Mouse (Mus musculus) forebrain, embryonic 12.5 days (tissue): ENCODE measurements around the gene Kcnh3. TPM values are rescaled to one million over a fixed set of nuclear protein-coding genes. Genes with fewer than 3 reads are reported as not detected.
"Not testable (repeated sequence)": the region's sequence is repeated elsewhere in the genome, so short reads cannot be mapped to it uniquely, and the experiment has no call there.

Experiments used
- ATAC-seq: fragments of 200-750 bp; cut with Nextera tagmentation; 2 replicates; pipeline ENCODE4 v1.8.0; 2017; ENCODE audit warnings: moderate TSS enrichment; ENCODE audit not compliant: low FRiP score
- H3K27ac ChIP-seq: fragments of 300-500 bp; sonication (generic); 2 replicates; pipeline ENCODE4 v1.5.1; 2016; ENCODE audit warnings: mild to moderate bottlenecking
- H3K27me3 ChIP-seq: fragments of 300-500 bp; sonication (generic); 2 replicates; pipeline ENCODE4 v1.6.1; 2016; ENCODE audit warnings: mild to moderate bottlenecking
- H3K36me3 ChIP-seq: fragments of 300-500 bp; sonication (generic); replicated peaks from 2 replicates; pipeline ENCODE4 v1.6.1; 2016; ENCODE audit warnings: mild to moderate bottlenecking
- H3K4me1 ChIP-seq: fragments of 300-500 bp; sonication (generic); 2 replicates; pipeline ENCODE4 v1.6.1; 2016
- H3K4me2 ChIP-seq: fragments of 300-500 bp; sonication (generic); 2 replicates; pipeline ENCODE4 v1.6.1; 2016; ENCODE audit warnings: mild to moderate bottlenecking, moderate library complexity
- H3K4me3 ChIP-seq: fragments of 300-500 bp; sonication (generic); replicated peaks from 2 replicates; pipeline ENCODE4 v1.5.1; 2016; ENCODE audit warnings: mild to moderate bottlenecking
- H3K9ac ChIP-seq: fragments of 300-500 bp; sonication (generic); 2 replicates; pipeline ENCODE4 v1.6.1; 2016; ENCODE audit warnings: mild to moderate bottlenecking
- H3K9me3 ChIP-seq: fragments of 300-500 bp; sonication (generic); 2 replicates; pipeline ENCODE4 v1.6.1; 2016
- WGBS: fragments of 180-500 bp; shearing (Covaris S2); methylation state at CpG from one replicate; pipeline ENCODE4 v1.1.7; 2016; 5-methylcytosine and 5-hydroxymethylcytosine counted together
- polyA plus RNA-seq: library from polyadenylated mRNA; unstranded; fragments of >200 nt; fragmentation: Nextera tagmentation; extraction: Ambion mirVana; gene quantifications from 2 replicates; pipeline ENCODE4 v1.2.1, GENCODE M21; 2016

Gene Kcnh3
- polyA plus RNA-seq, 1 experiment from 2014 or later: 0.60 TPM

DNA sequence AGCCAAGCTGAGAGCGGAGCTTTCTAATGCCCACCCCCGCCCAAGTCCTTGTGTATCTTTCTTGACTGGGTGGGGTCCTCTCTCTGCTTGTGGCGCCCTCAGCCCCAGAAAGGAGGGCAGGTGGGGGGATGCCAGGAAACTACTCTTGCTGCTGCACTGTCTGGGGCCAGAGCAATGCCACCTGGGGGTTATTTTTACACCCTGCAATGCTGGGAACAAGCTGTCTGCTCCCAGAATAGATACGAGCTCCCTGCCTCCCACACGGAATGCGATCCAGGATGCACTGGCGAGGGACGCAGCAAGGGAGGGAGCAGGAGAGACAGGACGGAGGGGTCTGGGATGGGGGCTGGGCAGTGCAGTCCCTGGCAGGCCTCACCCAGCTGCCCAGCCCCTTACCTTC is 24.3 kb downstream of the Kcnh3 start:
- Histone ChIP-seq H3K27ac (no peak overlapping the region), H3K9ac (no peak overlapping the region), H3K4me1 (peaks cover 24% of the 10 kb centered on the region), H3K4me2 (no peak overlapping the region), H3K36me3 (peaks cover 60% of the 10 kb centered on the region), H3K27me3 (no peaks in the 10 kb centered on the region), H3K9me3 (no peaks in the 10 kb centered on the region), H3K4me3 (no peak overlapping the region)
- ATAC-seq: no peak
- WGBS: 91% methylated on average over 9 of the region's 9 CpGs

DNA sequence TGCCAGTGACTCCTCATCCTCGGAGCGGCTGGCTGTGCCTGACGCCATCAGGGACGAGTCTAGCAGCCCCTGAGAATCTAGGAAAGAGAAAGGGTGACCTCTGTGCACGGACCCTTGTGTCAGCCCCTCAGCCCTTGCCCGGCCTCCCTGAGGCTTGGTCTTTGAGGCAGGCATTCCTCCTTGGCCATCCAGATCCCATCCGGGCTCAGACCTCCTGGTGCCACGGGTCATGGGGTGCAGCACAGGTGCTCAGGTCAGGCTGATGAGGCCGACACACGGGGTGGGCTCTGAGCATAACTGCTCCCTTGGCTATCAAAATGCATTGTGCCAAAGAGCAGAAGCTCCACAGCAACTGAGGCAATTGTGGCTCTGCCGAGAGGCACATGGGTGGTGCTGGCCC is 25.3 kb downstream of the Kcnh3 start:
- H3K4me3 ChIP-seq: no peak overlapping the region
- H3K9me3 ChIP-seq: no peaks in the 10 kb centered on the region
- WGBS: 92% methylated on average over 11 of the region's 11 CpGs
- no peak overlapping the region for H3K27ac ChIP-seq
- H3K4me1 ChIP-seq: peaks cover 24% of the 10 kb centered on the region
- peaks cover 50% of the 10 kb centered on the region for H3K36me3 ChIP-seq
- H3K4me2 ChIP-seq: no peak overlapping the region
- no peak for ATAC-seq
- 0 out of 2 replicates have a peak overlapping the region, but pooled peaks have one; percentile 17 for H3K9ac ChIP-seq
- peaks cover 6% of the 10 kb centered on the region; the same call in 1 of the 2 replicates for H3K27me3 ChIP-seq

DNA sequence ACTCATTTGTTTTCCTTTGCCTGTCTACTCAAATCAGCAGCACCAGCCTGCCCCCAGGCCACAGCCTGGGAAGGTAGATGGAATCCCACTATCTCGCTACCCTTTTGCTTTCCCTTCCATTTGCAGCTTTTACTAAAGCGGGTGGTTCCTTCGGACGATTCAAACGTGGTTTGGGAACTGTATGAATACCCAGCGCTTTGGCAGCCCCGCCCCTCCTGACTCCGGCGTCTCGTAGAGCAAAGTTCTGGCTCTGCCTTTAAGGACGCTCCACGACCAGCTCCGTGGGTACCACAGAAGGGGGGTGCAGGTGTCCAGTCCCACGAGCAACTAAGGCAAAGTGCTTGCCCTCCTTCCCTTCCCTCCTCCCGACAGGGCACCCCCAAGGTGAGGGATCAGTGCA is 26.4 kb downstream of the Kcnh3 start:
- peaks cover 38% of the 10 kb centered on the region for H3K36me3 ChIP-seq
- peak overlapping the region; percentile 87 for H3K4me2 ChIP-seq
- H3K4me3 ChIP-seq: peak overlapping the region; percentile 64
- WGBS: under 1% methylated on average over 14 of the region's 15 CpGs
- not testable (repeated sequence) for H3K9me3 ChIP-seq, ATAC-seq, H3K27me3 ChIP-seq, H3K27ac ChIP-seq
- peaks cover 24% of the 10 kb centered on the region for H3K4me1 ChIP-seq
- peak overlapping the region; percentile 66 for H3K9ac ChIP-seq

DNA sequence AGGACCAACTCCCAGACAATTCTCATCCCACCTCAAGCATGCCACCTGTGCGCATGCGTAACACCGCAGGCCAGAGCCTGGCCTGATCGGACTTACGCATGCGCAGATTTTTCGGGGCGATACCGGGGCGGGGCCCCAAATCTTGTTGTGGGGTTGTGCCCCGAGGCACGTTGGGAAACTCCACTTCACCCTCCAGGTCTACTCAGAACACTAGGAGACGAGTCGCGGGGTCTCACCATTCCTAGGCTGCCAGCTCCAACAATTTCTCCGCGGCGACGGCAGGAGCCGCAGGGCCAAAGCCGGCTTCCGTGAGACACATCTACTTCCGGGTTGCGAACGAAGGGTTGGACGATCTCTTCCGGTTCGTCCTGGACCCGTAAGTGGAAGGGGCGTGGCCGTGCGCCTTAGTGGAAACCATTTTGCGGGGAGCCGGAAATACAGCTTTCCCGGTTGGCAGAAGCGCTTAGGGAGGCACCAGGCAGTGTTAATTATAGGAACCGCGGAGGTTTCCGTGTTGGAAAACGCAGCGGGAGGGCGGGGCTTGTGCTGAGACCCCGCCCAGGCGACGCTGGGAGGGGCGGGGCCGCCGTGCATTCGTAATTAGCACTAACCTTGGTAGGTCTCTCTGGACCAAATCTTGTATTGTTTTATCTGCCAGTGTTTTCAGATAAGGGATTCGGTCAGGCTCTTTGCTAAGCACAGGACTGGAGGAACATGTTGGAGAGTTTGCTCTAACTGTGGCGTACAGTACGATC is 27.1 kb downstream of the Kcnh3 start, which contains the start of gene Mcrs1:
TSS of gene Mcrs1 (minus strand) at position 336 of the 755 bp plus-strand sequence.
- Histone ChIP-seq H3K36me3 (peaks cover 31% of the 10 kb centered on the region), H3K4me3 (peak within 1 kb of the TSS; percentile 64), H3K9me3 (no peaks in the 10 kb centered on the region), H3K4me1 (peaks cover 24% of the 10 kb centered on the region), H3K27ac (peak within 1 kb of the TSS; percentile 97), H3K27me3 (peaks cover 6% of the 10 kb centered on the region; the same call in 1 of the 2 replicates), H3K4me2 (peak within 1 kb of the TSS; percentile 87), H3K9ac (peak within 1 kb of the TSS; percentile 71)
- WGBS: under 1% methylated on average over 52 of the region's 52 CpGs
- peak; percentile 94 for ATAC-seq

DNA sequence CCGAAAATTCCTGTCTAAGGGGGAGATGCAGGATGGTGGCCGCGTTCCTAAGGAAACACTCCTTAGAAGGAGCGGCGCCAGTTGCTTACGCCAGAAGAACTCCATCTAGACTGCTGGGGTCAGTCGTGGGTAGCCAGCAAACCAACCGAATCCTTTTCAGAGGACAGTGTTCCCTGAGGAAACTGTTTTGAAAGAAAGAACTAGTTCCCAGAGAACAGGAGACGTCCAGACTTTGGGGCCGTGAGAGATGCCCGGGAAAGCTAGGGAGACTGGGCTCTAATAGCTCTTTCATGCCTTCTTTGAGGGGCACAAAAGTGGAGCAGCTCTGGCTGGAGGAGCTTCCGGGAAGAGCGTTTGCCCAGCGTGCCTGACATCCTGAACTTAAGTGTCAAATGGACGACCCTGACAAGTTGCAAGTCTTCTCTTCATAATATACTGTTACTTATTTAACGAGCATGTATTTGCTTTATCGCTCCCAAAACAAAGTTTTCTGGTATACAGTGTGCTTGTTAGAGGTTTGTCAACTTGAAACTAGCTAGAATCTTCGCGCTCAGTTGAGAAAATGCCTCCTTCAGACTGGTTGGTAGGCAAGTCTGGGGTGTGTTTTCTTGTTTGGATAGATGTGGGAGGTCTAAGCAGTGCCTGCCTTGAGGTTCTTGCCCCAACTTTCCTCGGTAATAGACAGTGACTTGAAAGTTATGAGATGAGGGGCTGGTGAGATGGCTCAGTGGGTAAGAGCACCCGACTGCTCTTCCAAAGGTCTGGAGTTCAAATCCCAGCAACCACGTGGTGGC is 27.9 kb downstream of the Kcnh3 start:
- Histone ChIP-seq H3K27me3 (peaks cover 6% of the 10 kb centered on the region; the same call in 1 of the 2 replicates), H3K9ac (peak overlapping the region; percentile 71), H3K4me2 (peak overlapping the region; percentile 87), H3K9me3 (no peaks in the 10 kb centered on the region), H3K4me1 (peaks cover 24% of the 10 kb centered on the region), H3K27ac (peak overlapping the region; percentile 97), H3K4me3 (peak overlapping the region; percentile 64), H3K36me3 (peaks cover 24% of the 10 kb centered on the region)
- 5% methylated on average over 22 of the region's 22 CpGs for WGBS
- ATAC-seq: peak; percentile 60

DNA sequence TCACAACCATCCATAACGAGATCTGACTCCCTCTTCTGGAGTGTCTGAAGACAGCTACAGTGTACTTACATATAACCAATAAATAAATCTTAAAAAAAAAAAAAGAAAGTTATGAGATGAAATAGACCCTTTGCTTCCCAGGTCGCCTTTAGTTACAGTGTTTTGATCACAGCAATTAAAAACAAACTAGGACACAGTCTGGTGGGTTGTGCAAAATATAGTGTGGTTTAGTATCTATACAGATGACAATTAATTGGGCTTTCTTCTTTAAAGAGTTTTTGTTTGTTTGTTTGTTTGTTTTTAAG is 28.5 kb downstream of the Kcnh3 start:
- WGBS: 42% methylated on average over 2 of the region's 2 CpGs
- Histone ChIP-seq H3K4me2 (peak overlapping the region; percentile 87), H3K4me1 (peaks cover 24% of the 10 kb centered on the region), H3K36me3 (peaks cover 18% of the 10 kb centered on the region)
- not testable (repeated sequence) for H3K4me3 ChIP-seq, H3K9me3 ChIP-seq, H3K9ac ChIP-seq, ATAC-seq, H3K27ac ChIP-seq, H3K27me3 ChIP-seq

DNA sequence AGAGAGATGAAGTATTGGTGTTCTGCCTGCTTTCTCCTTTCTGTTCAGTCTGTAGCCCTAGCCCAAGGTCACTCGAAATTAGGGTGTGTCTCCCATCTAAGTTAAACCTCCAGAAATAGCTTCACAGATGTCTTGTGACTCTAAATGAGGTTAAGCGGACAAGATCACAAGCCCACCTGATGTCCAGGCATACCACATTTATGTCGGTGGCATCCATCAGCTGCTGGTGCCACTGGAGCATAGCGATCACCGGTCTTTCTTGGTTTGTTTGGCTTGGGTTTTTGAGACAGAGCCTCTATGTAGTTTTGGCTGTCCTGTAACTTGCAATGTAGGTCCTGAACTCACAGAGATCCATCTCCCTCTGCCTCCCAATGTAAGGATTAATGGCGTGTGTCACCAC is 29.1 kb downstream of the Kcnh3 start:
- H3K36me3 ChIP-seq: peaks cover 12% of the 10 kb centered on the region
- no peak overlapping the region for H3K27ac ChIP-seq
- H3K4me1 ChIP-seq: peaks cover 24% of the 10 kb centered on the region
- H3K9ac ChIP-seq: no peak overlapping the region
- no peaks in the 10 kb centered on the region for H3K9me3 ChIP-seq
- ATAC-seq: no peak
- peaks cover 6% of the 10 kb centered on the region; the same call in 1 of the 2 replicates for H3K27me3 ChIP-seq
- no peak overlapping the region for H3K4me2 ChIP-seq
- 91% methylated on average over 6 of the region's 6 CpGs for WGBS
- no peak overlapping the region for H3K4me3 ChIP-seq

DNA sequence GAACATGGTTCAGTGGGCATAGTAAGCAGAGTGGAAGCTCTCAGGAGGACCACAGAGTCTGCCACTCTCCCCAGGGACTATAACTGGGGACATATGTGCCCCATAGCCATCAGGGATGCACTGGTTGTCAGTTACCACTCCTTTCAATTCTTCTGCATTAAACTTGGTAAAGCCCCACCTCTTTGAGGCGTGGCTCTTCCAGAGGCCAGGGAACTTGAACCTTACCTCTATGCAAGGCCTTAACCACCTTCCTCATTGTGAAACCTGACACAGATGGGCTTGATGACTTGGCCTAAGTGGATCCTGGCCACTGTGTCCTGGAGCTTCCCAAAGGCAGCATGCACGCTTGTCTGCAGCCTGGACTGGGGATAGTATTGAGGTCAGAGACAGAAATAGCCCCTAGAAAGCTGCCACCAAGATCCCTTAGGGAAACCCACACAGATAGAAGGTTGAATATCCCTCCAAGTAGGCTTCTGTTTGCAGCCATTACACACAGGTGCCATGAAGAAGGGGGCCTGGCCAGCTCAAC is 29.9 kb downstream of the Kcnh3 start:
- WGBS: 79% methylated on average over 2 of the region's 2 CpGs
- peaks cover 24% of the 10 kb centered on the region for H3K4me1 ChIP-seq
- no peak overlapping the region for H3K9ac ChIP-seq
- no peak overlapping the region for H3K4me2 ChIP-seq
- no peak overlapping the region for H3K4me3 ChIP-seq
- H3K36me3 ChIP-seq: peaks cover 4% of the 10 kb centered on the region; the same call in 1 of the 2 replicates
- ATAC-seq: no peak
- no peak overlapping the region for H3K27ac ChIP-seq
- H3K9me3 ChIP-seq: no peaks in the 10 kb centered on the region
- H3K27me3 ChIP-seq: peaks cover 6% of the 10 kb centered on the region; the same call in 1 of the 2 replicates

DNA sequence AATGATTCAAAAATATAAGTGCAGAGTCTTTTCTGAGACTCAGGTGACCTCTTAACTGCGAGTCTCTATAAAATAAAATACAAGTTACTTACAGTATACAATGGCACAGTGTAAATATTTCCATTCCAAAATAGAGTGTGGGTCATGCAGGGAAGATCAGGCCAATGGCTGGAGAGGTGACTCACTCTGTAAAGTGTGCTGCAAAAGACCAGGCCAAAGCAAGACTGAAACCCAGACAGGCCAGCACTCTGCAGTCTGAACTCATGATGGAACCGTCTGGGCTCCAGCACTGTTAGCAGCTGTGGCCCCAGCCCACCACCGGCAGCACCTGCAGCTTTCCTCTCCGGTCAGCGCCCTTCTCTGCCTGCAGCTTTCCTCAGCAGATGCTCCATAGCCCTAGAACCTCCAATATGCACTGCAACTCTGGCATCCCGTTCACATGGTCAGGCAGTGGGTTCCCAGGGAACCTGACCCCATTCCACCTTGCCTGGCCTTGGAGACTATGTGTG is 30.6 kb downstream of the Kcnh3 start:
- H3K9me3 ChIP-seq: no peaks in the 10 kb centered on the region
- no peaks in the 10 kb centered on the region for H3K36me3 ChIP-seq
- H3K9ac ChIP-seq: no peak overlapping the region
- no peak overlapping the region for H3K4me2 ChIP-seq
- H3K4me3 ChIP-seq: no peak overlapping the region
- ATAC-seq: no peak
- 90% methylated on average over 6 of the region's 6 CpGs for WGBS
- peaks cover 26% of the 10 kb centered on the region for H3K4me1 ChIP-seq
- H3K27me3 ChIP-seq: peaks cover 6% of the 10 kb centered on the region; the same call in 1 of the 2 replicates
- H3K27ac ChIP-seq: no peak overlapping the region

DNA sequence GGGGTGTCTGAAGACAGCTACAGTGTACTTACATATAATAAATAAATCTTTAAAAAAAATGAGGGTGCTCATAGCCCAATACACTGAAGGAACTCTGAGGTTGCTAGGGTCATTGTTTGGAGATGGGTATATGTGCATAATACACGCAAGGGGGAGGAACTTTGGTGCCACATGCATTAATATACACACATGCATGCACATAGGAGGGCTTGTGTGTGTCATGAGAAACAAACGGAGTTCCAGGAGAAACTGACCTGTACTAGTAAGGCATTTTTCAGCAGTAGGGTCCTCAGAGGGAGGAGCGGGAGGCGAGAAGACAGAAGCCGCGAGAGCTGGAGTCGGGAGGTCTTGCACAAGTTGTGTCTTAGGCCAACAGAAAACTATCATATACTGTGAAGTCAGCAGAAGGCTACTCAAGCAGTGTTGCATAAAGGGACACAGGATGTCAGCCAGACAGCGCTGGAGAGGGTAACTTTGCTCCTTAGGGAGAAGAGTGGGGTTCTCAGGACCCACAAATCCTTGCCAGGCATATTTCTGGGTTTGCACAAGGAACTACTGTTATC is 34.6 kb downstream of the Kcnh3 start:
- peak; percentile 55; the same call in 1 of the 2 replicates for ATAC-seq
- WGBS: 66% methylated on average over 8 of the region's 8 CpGs
- Histone ChIP-seq H3K27ac (no peak overlapping the region), H3K4me1 (peaks cover 5% of the 10 kb centered on the region), H3K9ac (no peak overlapping the region), H3K36me3 (no peaks in the 10 kb centered on the region), H3K9me3 (no peaks in the 10 kb centered on the region), H3K4me3 (no peak overlapping the region), H3K27me3 (peaks cover 6% of the 10 kb centered on the region; the same call in 1 of the 2 replicates), H3K4me2 (peak overlapping the region; percentile 36)

DNA sequence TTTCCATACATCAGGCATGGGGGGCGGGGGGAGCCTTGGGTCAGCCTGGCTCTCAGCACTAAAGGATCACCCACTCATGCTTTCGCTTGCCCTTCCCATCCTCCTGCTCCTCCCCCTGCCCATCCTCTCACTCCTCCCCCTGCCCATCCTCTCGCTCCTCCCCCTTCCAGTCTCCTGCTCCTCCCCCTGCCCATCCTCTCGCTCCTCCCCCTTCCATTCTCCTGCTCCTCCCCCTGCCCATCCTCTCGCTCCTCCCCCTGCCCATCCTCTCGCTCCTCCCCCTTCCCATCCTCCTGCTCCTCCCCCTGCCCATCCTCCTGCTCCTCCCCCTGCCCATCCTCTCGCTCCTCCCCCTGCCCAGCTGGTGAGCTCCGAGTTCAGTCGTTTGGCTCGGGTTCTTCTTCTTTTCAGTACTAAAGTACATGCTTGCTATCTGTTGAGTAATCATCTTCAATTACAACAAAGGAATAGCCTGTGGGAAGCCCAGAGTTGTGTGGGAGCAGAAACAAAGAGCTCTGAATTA is 35.1 kb downstream of the Kcnh3 start:
- Histone ChIP-seq H3K9ac (no peak overlapping the region), H3K4me2 (peak overlapping the region; percentile 36), H3K4me1 (peaks cover 5% of the 10 kb centered on the region), H3K9me3 (no peaks in the 10 kb centered on the region), H3K27me3 (peaks cover under 1% of the 10 kb centered on the region; the same call in 1 of the 2 replicates), H3K4me3 (peak overlapping the region; percentile 19; the same call in 1 of the 2 replicates), H3K36me3 (no peaks in the 10 kb centered on the region), H3K27ac (no peak overlapping the region)
- peak; percentile 71 for ATAC-seq
- 0% methylated on average over 7 of the region's 10 CpGs for WGBS
